Mouse (Mus musculus) heart, adult 2 months (tissue): ENCODE measurements at regions not wholly inside any gene's neighbourhood (a gene's known extent, or its start where the extent isn't known, plus 50 kb on each side); places are given as distances from the start of the nearest gene placed in this dataset.
A peak's percentile ranks its signal among the peaks of the same experiment; 100 is the strongest.

Experiments used
- DNase-seq, 2 experiments: peaks; one replicate each; pipeline ENCODE4 v3.0.0; 2021
- H3K27ac ChIP-seq: fragments of 200-600 bp; 2 replicates; pipeline ENCODE4 v1.8.1; 2022
- H3K27me3 ChIP-seq: fragments of 200-500 bp; 2 replicates; pipeline ENCODE4 v1.6.1; 2012; ENCODE audit warnings: mild to moderate bottlenecking, low read length, inconsistent platforms, mixed read lengths; ENCODE audit not compliant: control insufficient read depth, insufficient read depth
- H3K36me3 ChIP-seq: fragments of 200-500 bp; 2 replicates; pipeline ENCODE4 v1.6.1; 2012; ENCODE audit warnings: low read length, inconsistent platforms; ENCODE audit not compliant: control insufficient read depth, insufficient read depth
- H3K4me1 ChIP-seq: fragments of 200-500 bp; 2 replicates; pipeline ENCODE4 v1.6.1; 2011; ENCODE audit warnings: low read length; ENCODE audit not compliant: control insufficient read depth, insufficient read depth
- H3K4me3 ChIP-seq: fragments of 200-600 bp; 2 replicates; pipeline ENCODE4 v1.8.1; 2022
- H3K79me2 ChIP-seq: fragments of 200-500 bp; replicated peaks from 2 replicates; pipeline ENCODE4 v1.6.1; 2012; ENCODE audit warnings: mild to moderate bottlenecking, inconsistent platforms, low read length, moderate library complexity, mixed read lengths; ENCODE audit not compliant: control insufficient read depth, insufficient read depth
- H3K9ac ChIP-seq: fragments of 200-500 bp; 2 replicates; pipeline ENCODE4 v1.6.1; 2012; ENCODE audit warnings: low read depth, mild to moderate bottlenecking, control low read depth, inconsistent platforms, low read length, mixed read lengths
- CTCF ChIP-seq: fragments of 200-600 bp; IDR thresholded peaks from 2 replicates; pipeline ENCODE4 v1.8.1; 2022; ENCODE audit warnings: antibody characterized with exemption, mild to moderate bottlenecking, moderate library complexity
- EP300 ChIP-seq: fragments of 200-500 bp; IDR thresholded peaks from 2 replicates; pipeline ENCODE4 v1.6.1; 2011; ENCODE audit warnings: low read depth, low read length, control low read depth; ENCODE audit not compliant: insufficient read depth
- POLR2A ChIP-seq: fragments of 200-500 bp; IDR thresholded peaks from 2 replicates; pipeline ENCODE4 v1.6.1; 2011; ENCODE audit warnings: mild to moderate bottlenecking, low read depth, low read length, control low read depth; ENCODE audit not compliant: insufficient read depth
- WGBS: fragments of 180-500 bp; shearing (Covaris S2); methylation state at CpG from one replicate; pipeline ENCODE4 v1.1.7; 2018; 5-methylcytosine and 5-hydroxymethylcytosine counted together
- intact Hi-C: fragments of 180-260 bp; cut with DNase I; formaldehyde crosslinking; loops from one replicate; pipeline ENCODE4 v1.15.1; 2025

GRCm38 (mm10) chr17:16372976-16373375 lies 542.1 kb upstream of the Rgmb start:
- intact Hi-C loops: no loop called here
- H3K4me1 ChIP-seq: no peaks in the 10 kb centered on the region
- no peaks in the 10 kb centered on the region for H3K36me3 ChIP-seq
- H3K79me2 ChIP-seq: no peaks in the 10 kb centered on the region
- no peak overlapping the region for H3K9ac ChIP-seq
- no peak overlapping the region for H3K4me3 ChIP-seq
- no peaks in the 10 kb centered on the region for H3K27me3 ChIP-seq
- TF ChIP-seq POLR2A (no peak), CTCF (no peak)
- peak overlapping the region; percentile 30 for H3K27ac ChIP-seq
- 53% methylated on average over 1 of the region's 1 CpGs for WGBS
- peak in 1 of 2 experiments; percentile 3 for DNase-seq

- no peak for DNase-seq
- Histone ChIP-seq H3K9ac (no peak overlapping the region), H3K27me3 (no peaks in the 10 kb centered on the region), H3K4me1 (no peaks in the 10 kb centered on the region), H3K36me3 (no peaks in the 10 kb centered on the region), H3K79me2 (no peaks in the 10 kb centered on the region), H3K4me3 (no peak overlapping the region), H3K27ac (peak overlapping the region; percentile 31)
- 39% methylated on average over 2 of the region's 2 CpGs for WGBS
- TF ChIP-seq EP300 (no peak), POLR2A (no peak), CTCF (no peak)
- intact Hi-C loops: no loop called here
Observed at GRCm38 (mm10) chr17:16344061-16344460, 513.2 kb upstream of the Rgmb start.

GRCm38 (mm10) chr17:16342785-16343184 lies 511.9 kb upstream of the Rgmb start:
- intact Hi-C loops: no loop called here

GRCm38 (mm10) chr17:16339720-16340470 lies 509.1 kb upstream of the Rgmb start:
- intact Hi-C loops: no loop called here
- Histone ChIP-seq H3K9ac (no peak overlapping the region), H3K4me1 (no peaks in the 10 kb centered on the region), H3K4me3 (no peak overlapping the region), H3K36me3 (no peaks in the 10 kb centered on the region), H3K79me2 (no peaks in the 10 kb centered on the region), H3K27ac (no peak overlapping the region), H3K27me3 (no peaks in the 10 kb centered on the region)
- 33% methylated on average over 5 of the region's 5 CpGs for WGBS
- TF ChIP-seq CTCF: no peak
- no peak for TF ChIP-seq POLR2A
- no peak for TF ChIP-seq EP300
- peak in 1 of 2 experiments; percentile 16 for DNase-seq

More at GRCm38 (mm10) chr17:16342785-16343184, 511.9 kb upstream of the Rgmb start:
- no peak for DNase-seq
- H3K79me2 ChIP-seq: no peaks in the 10 kb centered on the region
- no peaks in the 10 kb centered on the region for H3K27me3 ChIP-seq
- H3K36me3 ChIP-seq: no peaks in the 10 kb centered on the region
- H3K4me3 ChIP-seq: no peak overlapping the region
- TF ChIP-seq CTCF (no peak), POLR2A (no peak), EP300 (no peak)
- H3K9ac ChIP-seq: no peak overlapping the region
- H3K4me1 ChIP-seq: no peaks in the 10 kb centered on the region
- H3K27ac ChIP-seq: no peak overlapping the region
- 59% methylated on average over 4 of the region's 4 CpGs for WGBS

GRCm38 (mm10) chr17:16311914-16312313 lies 481.1 kb upstream of the Rgmb start:
- H3K9ac ChIP-seq: no peak overlapping the region
- no peak for DNase-seq
- no peak for TF ChIP-seq CTCF
- TF ChIP-seq POLR2A: no peak
- no peak for TF ChIP-seq EP300
- no peak overlapping the region for H3K4me3 ChIP-seq
- no peaks in the 10 kb centered on the region for H3K4me1 ChIP-seq
- H3K36me3 ChIP-seq: no peaks in the 10 kb centered on the region
- intact Hi-C loops: no loop called here
- no peaks in the 10 kb centered on the region for H3K27me3 ChIP-seq
- WGBS: 85% methylated on average over 3 of the region's 3 CpGs
- no peak overlapping the region for H3K27ac ChIP-seq
- no peaks in the 10 kb centered on the region for H3K79me2 ChIP-seq

- Histone ChIP-seq H3K4me1 (no peaks in the 10 kb centered on the region), H3K36me3 (no peaks in the 10 kb centered on the region), H3K9ac (no peak overlapping the region), H3K27me3 (no peaks in the 10 kb centered on the region), H3K79me2 (no peaks in the 10 kb centered on the region), H3K4me3 (no peak overlapping the region), H3K27ac (no peak overlapping the region)
- WGBS: 73% methylated on average over 9 of the region's 9 CpGs
- no peak for DNase-seq
- no peak for TF ChIP-seq EP300
- no peak for TF ChIP-seq POLR2A
- no peak for TF ChIP-seq CTCF
- intact Hi-C loops: no loop called here
Observed at GRCm38 (mm10) chr17:16311196-16311873, 480.5 kb upstream of the Rgmb start.
